Mouse (Mus musculus): ENCODE data around the gene Kansl2.

The Kansl2 gene

DNA sequence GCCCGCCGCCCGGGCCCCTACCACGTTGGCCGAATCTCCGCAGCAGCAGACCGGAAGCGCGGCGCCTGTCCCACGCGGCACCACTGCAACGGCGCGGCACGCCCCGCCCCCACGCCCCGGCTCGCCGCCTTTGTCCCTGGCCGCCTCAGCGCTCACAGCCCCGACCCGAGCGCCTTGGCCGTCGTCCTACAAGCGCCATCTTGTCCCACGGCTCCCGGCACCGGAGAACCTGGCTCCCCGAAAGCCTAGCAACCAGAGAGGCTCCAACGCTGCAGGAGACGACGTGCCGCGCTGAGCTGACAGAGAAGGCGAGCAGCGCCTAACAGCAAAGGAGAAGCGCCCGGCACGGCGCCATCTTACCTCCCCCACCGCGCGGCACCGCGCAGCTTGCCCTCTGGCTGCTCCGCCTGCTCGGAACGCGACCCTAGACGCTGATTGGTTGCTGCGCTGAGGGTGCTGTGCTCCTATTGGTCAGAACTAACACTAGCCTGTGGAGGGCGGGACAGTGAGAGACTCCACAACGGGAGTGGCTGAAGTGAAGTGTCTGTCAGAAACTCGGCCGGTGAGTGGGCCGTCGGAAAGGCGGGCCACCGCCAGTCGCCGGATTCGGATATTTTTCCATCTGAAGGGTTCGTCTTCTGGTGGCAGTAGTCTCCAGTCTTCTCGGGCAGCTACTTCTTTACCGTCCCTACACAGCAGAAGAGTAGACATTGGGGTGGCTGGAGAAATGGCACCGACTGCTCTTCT is at the start of gene Kansl2:
Gene Kansl2, minus strand, starts transcription at position 384 of the 747 bp plus-strand sequence.
- DNase-seq = peak; percentile 98

- no peak for DNase-seq
Measured at GRCm38 (mm10) chr15:98582996-98583395, 48.9 kb upstream of the Kansl2 start.

GRCm38 (mm10) chr15:98582410-98582809 is 48.3 kb upstream of the Kansl2 start:
- no peak for DNase-seq

DNA sequence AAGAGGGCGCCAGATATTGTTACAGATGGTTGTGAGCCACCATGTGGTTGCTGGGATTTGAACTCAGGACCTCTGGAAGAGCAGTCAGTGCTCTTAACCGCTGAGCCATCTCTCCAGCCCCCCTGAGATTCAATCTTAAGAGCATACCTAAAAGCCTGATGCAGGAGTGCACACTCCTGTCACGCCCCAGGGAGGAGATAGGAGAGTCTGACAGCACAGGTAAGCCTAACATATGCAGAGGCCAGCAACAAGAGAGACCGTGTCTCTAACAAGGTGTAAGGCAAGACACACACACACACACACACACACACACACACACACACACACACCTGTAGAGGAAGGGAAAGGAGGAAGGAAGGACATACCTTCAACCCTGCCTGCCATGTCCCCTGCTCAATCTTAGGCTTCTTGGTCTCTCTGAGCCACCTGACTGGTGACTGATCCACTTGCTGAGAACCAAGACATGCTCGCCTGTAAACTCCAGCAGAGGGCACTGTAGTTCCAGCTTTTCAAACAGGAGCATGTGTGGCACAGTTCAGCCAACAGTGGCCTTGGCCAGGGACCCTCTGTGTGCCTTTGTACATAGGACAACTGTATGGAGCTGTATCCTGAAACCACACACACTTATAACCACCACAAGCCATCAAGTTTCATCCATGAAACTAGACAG is 45.9 kb upstream of the Kansl2 start:
- peak; percentile 71 for DNase-seq

- DNase-seq = no peak
Measured at GRCm38 (mm10) chr15:98579310-98579709, 45.2 kb upstream of the Kansl2 start.

DNA sequence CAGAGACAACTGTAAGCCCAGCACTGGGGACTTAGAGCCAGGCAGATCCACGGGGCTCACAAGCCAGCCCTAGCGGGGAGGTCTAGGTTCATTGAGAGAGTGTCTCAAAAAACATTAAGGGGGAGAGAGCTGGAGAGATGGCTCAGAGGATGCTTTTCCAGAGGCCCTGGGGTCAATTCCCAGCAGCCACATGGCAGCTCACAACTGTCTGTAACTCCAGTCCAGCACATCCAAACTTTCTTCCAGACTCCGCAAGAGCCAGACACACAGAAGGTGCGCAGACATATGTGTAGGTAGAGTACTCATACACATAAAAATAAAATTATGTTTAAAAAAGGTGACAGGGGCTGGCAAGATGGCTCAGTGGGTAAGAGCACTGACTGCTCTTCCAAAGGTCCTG is 39.2 kb upstream of the Kansl2 start:
- DNase-seq = no peak

DNA sequence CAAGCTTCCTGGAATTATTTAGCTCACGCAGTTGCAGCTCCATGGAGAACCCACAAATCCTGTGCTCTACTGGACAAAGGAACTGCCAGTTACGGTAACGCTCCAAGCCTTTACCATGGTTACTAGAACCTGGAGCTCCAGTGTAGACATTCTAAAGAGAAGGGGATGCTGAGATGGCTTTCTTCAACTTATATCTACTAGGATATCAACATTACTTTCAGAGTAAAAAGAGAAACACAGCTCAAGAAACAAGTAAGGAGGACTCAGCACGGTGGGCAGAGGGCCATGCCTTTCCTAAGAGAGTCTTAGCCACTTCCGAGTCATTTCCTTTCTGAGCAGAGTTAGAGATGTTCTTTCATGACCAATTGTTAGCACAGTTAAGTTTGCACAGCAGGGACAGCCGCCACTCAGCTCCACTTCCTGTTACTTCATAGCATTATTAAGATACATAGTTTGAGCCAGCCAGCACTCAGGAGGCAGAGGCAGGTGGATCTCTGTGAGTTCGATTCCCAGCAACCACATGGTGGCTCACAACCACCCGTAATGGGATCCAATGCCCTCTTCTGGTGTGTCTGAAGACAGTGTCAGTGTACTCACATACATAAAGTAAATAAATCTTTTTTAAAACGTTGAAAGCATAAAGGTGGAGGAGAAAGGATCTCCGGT is 36.9 kb upstream of the Kansl2 start, which contains the start of the genes Ccnt1 and 4930415O20Rik:
Gene Ccnt1, minus strand, starts transcription at position 51 of the 666 bp plus-strand sequence.
Gene 4930415O20Rik, plus strand, starts transcription at position 132 of the 666 bp plus-strand sequence.
- no peak for DNase-seq

GRCm38 (mm10) chr15:98569795-98570365 is 35.8 kb upstream of the Kansl2 start:
- DNase-seq = no peak

GRCm38 (mm10) chr15:98569216-98569615 is 35.2 kb upstream of the Kansl2 start:
- no peak for DNase-seq

GRCm38 (mm10) chr15:98568256-98569033 is 34.4 kb upstream of the Kansl2 start:
- DNase-seq = peak; percentile 31

DNA sequence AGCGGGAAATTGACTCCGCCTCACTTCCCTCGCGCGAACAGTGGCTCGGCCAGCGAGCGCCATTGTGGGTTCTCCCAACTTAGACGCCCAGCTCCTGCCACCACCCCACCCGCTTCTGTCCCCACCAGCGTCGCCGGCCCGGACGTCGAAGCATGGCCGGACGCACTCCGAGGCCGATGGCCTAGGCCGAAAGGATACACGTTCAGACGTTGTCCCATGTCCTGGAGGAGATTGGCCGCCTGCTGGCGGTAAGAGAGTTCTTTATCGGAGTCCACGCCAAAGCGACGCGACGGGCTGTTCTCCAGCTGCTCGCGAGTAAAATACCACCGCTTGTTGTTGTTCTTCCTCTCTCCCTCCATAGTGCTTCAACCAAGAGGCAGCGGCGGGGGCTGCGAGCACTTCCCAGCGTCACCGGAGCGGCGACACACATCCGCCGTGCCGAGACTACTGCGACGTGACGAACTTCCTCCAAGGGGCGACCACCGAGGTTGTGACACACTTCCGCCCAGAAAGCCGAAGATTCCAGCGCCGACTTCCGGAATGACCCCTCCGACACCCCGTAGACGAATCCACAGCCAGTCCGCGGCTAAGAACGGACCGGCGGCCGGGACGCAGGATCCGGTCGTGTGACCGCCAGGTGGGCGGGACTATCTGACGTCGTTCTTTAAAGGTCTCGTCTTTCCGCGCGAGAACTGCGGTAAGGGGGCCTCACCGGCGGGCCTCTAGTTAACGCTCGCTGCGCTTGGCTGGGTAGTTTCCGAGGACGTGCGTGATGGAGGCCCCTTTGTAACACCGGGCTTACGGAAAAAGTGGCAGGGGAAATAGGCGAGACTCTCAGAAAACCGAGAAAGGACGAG is 33.4 kb upstream of the Kansl2 start:
- DNase-seq = peak; percentile 100

- DNase-seq = no peak
Measured at GRCm38 (mm10) chr15:98566973-98567277, 32.9 kb upstream of the Kansl2 start.

DNA sequence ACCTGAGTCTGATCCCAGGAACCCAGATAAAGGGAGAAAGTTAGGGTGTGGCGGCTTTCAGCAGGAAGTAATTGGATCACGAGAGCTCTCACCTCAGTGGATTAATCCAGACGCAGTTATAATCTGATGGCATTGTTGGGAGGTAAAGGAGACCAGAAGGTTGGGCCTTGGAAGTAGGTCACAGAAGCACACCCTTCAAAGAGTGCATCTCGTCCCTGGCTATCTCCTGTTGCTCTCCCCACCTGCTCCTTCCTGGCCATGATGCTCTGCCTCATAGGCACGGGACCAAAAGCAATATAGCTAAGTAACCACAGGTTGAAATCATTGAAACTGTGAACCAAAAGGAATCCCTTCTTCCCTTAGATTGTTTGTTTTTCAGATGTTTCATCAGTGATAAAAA is 23.1 kb upstream of the Kansl2 start:
- no peak for DNase-seq

GRCm38 (mm10) chr15:98555881-98556280 is 21.8 kb upstream of the Kansl2 start:
- no peak for DNase-seq

DNA sequence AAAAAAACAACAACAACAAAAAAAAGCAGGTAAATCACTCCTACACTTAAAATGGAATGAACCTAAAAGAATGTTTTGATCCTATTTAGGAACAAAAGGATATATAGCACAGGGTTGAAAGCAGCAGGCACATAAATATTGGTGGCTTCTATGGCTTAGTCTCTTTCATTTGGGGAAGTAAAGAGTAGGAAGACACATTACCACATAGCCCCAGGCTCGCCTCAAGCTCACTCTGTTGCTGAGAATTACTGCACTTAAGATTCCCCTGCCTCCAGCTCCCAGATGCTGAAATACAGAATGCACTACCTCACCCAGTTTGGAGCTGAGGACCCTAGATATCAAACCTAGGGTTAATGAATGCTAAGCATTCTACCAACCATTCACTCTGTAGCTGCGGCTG is 18.7 kb upstream of the Kansl2 start:
- DNase-seq = no peak

DNA sequence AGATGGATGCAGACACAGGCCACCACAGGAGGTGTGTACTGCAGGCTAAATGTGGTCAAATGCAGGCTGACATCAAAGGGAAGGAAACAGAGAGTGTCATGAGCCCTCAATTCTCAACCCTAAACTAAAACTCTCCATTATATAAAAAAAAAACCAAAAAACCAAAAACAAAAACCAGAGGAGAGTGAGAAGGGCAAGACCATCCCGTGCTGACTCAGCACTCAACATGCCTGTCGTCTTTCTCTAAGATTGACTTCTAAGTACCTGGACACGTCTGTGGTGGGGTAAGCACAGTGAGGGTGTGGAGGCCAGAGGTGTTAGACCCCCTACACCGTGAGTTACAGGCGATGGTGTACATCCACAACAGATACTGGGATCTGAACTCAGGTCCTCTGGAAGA is 12.8 kb upstream of the Kansl2 start:
- DNase-seq = no peak

DNA sequence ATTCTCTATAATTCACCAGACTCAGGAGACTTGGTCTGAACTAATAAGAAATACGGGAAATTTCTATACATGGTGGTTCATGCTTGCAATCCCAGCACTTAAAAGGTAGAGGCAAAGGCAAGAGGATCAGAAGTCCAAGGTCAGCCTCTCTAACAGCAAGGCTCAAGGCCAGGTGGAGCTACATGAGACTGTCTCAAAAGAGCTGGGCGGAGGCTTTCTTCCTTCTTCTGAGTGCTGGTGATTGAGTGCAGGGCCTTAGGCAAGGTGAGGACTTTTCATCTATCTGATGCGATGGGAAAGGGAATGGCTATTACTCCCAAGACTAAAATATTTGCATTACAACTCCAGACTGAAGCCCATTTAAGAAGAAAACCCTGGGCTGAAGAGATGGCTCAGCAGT is 11.1 kb upstream of the Kansl2 start:
- no peak for DNase-seq

GRCm38 (mm10) chr15:98543341-98543740 is 9.3 kb upstream of the Kansl2 start:
- no peak for DNase-seq

- no peak for DNase-seq
Measured at GRCm38 (mm10) chr15:98541064-98541463, 7.0 kb upstream of the Kansl2 start.

DNA sequence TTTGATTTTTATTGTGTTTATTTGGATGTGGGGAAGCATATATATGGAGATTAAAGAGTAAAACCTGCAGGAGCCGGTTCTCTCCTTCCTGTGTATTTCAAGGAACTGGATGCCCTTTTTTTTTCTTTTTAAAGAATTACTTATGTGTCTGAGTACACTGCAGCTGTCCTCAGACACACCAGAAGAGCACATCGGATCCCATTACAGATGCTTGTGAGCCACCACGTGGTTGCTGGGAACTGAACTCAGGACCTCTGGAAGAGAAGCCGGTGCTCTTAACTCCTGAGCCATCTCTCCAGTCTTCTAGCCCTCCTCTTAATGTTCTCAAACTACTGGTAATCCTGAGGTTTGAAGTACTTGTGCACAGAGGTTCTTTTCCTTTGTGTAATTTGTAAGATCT is 3.9 kb upstream of the Kansl2 start:
- no peak for DNase-seq

DNA sequence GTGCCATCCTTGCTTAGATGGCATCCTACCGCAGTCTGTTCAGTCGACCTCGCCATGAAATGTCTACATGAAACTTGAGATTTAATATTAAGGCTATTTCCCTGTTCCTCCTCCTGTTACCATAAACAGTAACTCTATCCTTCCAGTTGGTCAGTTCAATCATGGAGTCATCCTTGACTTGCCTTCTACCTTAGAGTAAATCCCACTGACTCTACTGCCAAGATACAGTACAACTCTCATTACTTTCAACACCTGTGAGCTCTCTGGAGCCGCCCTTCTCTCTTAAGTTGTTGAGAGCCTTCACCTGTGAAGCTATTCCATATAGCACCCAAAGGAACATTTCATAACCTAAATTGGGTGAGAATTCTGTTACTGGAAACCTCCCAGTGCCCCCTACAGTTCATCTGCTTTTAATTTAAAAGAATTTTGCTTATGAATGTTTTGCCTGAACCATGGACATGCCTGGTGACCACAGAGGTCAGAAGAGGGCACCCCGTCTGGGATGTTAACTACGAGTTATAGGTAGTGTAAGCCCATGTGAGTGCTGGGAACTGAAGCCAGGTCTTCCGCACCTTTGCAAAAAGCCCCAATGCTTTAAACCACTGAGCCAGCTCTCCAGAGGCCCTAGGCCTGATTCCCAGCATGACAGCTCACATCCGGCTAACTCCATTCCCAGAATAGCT is 2.9 kb upstream of the Kansl2 start:
- no peak for DNase-seq

Data from cerebellum, adult 8-10 months (tissue).